Mouse (Mus musculus) midbrain, embryonic 13.5 days (tissue): Measurements from ENCODE around the gene Rassf7. TPM values are rescaled to one million over a fixed set of nuclear protein-coding genes. Genes with fewer than 3 reads are reported as not detected.

Experiments
- ATAC-seq: fragments of 200-750 bp; cut with Nextera tagmentation; 2 replicates; pipeline ENCODE4 v1.8.0; 2017; ENCODE audit warnings: mild to moderate bottlenecking, moderate TSS enrichment, moderate library complexity
- H3K27ac ChIP-seq: fragments of 300-500 bp; sonication (generic); 2 replicates; pipeline ENCODE4 v1.5.1; 2015; ENCODE audit warnings: inconsistent platforms, mild to moderate bottlenecking, moderate library complexity
- H3K27me3 ChIP-seq: fragments of 300-500 bp; sonication (generic); 2 replicates; pipeline ENCODE4 v1.6.1; 2015; ENCODE audit warnings: mild to moderate bottlenecking, inconsistent platforms
- H3K36me3 ChIP-seq: fragments of 300-500 bp; sonication (generic); 2 replicates; pipeline ENCODE4 v1.6.1; 2015; ENCODE audit warnings: mild to moderate bottlenecking, inconsistent platforms
- H3K4me1 ChIP-seq: fragments of 300-500 bp; sonication (generic); replicated peaks from 2 replicates; pipeline ENCODE4 v1.6.1; 2015; ENCODE audit warnings: inconsistent platforms
- H3K4me2 ChIP-seq: fragments of 300-500 bp; sonication (generic); replicated peaks from 2 replicates; pipeline ENCODE4 v1.6.1; 2015; ENCODE audit warnings: moderate library complexity, mild to moderate bottlenecking, inconsistent platforms
- H3K4me3 ChIP-seq: fragments of 300-500 bp; sonication (generic); replicated peaks from 2 replicates; pipeline ENCODE4 v1.5.1; 2015; ENCODE audit warnings: mild to moderate bottlenecking, inconsistent platforms
- H3K9ac ChIP-seq: fragments of 300-500 bp; sonication (generic); replicated peaks from 2 replicates; pipeline ENCODE4 v1.6.1; 2015; ENCODE audit warnings: mild to moderate bottlenecking, inconsistent platforms
- H3K9me3 ChIP-seq: fragments of 300-500 bp; sonication (generic); 2 replicates; pipeline ENCODE4 v1.6.1; 2016; ENCODE audit warnings: mild to moderate bottlenecking, inconsistent platforms
- WGBS: fragments of 180-500 bp; shearing (Covaris S2); methylation state at CpG from one replicate; pipeline ENCODE4 v1.1.7; 2015; 5-methylcytosine and 5-hydroxymethylcytosine counted together
- polyA plus RNA-seq: library from polyadenylated mRNA; unstranded; fragments of >200 nt; fragmentation: Nextera tagmentation; extraction: Ambion mirVana; gene quantifications from 2 replicates; pipeline ENCODE4 v1.2.1, GENCODE M21; 2015

Rassf7 gene
- polyA plus RNA-seq, 1 experiment from 2014 or later, result 34.2 TPM

GRCm38 (mm10) chr7:141217343-141218013 is 1.8 kb downstream of the Rassf7 start:
- H3K4me1 ChIP-seq, result peaks cover 47% of the 10 kb centered on the region
- no peak overlapping the region for H3K4me3 ChIP-seq
- H3K27ac ChIP-seq, result no peak overlapping the region
- no peak for ATAC-seq
- no peak overlapping the region for H3K9ac ChIP-seq
- no peaks in the 10 kb centered on the region for H3K27me3 ChIP-seq
- no peak overlapping the region for H3K4me2 ChIP-seq
- WGBS, result 90% methylated on average over 17 of the region's 17 CpGs
- H3K9me3 ChIP-seq, result no peaks in the 10 kb centered on the region
- peaks cover 19% of the 10 kb centered on the region for H3K36me3 ChIP-seq

GRCm38 (mm10) chr7:141218141-141218540 is 2.5 kb downstream of the Rassf7 start:
- Histone ChIP-seq H3K27ac (no peak overlapping the region), H3K27me3 (no peaks in the 10 kb centered on the region), H3K4me1 (peaks cover 50% of the 10 kb centered on the region), H3K9me3 (no peaks in the 10 kb centered on the region), H3K4me2 (no peak overlapping the region), H3K36me3 (peaks cover 19% of the 10 kb centered on the region), H3K9ac (no peak overlapping the region), H3K4me3 (no peak overlapping the region)
- ATAC-seq, result no peak
- 83% methylated on average over 3 of the region's 3 CpGs for WGBS

- peaks cover 19% of the 10 kb centered on the region for H3K36me3 ChIP-seq
- no peak overlapping the region for H3K27ac ChIP-seq
- ATAC-seq, result no peak
- H3K27me3 ChIP-seq, result no peaks in the 10 kb centered on the region
- WGBS, result 96% methylated on average over 5 of the region's 5 CpGs
- H3K4me2 ChIP-seq, result no peak overlapping the region
- peaks cover 50% of the 10 kb centered on the region for H3K4me1 ChIP-seq
- no peaks in the 10 kb centered on the region for H3K9me3 ChIP-seq
- H3K4me3 ChIP-seq, result no peak overlapping the region
- no peak overlapping the region for H3K9ac ChIP-seq
Observed at GRCm38 (mm10) chr7:141218557-141219133, 3.0 kb downstream of the Rassf7 start.

DNA sequence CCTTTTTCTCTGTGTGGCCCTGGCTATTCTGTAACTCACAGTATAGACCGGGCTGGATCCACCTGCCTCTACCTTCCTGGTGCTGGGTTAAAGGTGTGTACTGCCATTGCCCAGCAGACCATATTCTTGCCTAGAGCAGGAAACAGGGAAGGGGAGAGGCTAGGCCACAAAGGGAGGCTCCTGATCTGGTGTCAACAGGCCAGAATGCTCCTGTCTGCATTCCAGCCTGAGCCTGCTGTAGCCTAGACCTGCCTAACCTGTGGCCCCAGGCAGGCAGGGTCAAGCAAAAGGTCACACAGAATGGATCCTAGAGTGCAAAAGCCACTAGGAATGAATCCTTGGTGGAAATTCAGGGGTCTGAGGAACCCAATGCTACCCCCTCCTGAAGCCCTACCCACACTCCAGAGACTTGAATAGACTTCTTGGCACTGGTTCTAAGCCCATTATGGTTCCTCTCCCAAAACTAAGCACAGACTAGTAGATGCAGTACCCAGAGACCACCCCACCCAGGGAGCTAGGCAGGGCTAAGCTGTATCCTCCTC is 4.0 kb downstream of the Rassf7 start:
- Histone ChIP-seq H3K27me3 (no peaks in the 10 kb centered on the region), H3K9ac (no peak overlapping the region), H3K4me3 (no peak overlapping the region), H3K36me3 (peaks cover 19% of the 10 kb centered on the region), H3K9me3 (no peaks in the 10 kb centered on the region), H3K27ac (no peak overlapping the region), H3K4me2 (no peak overlapping the region), H3K4me1 (peaks cover 46% of the 10 kb centered on the region)
- no peak for ATAC-seq
- WGBS, result 100% methylated on average over 1 of the region's 1 CpGs

GRCm38 (mm10) chr7:141220377-141220776 is 4.7 kb downstream of the Rassf7 start:
- Histone ChIP-seq H3K4me2 (no peak overlapping the region), H3K27me3 (no peaks in the 10 kb centered on the region), H3K4me1 (peaks cover 40% of the 10 kb centered on the region), H3K9ac (0 out of 2 replicates have a peak overlapping the region, but pooled peaks have one; percentile 15), H3K4me3 (no peak overlapping the region), H3K36me3 (peaks cover 19% of the 10 kb centered on the region), H3K9me3 (no peaks in the 10 kb centered on the region), H3K27ac (no peak overlapping the region)
- WGBS, result 81% methylated on average over 1 of the region's 1 CpGs
- ATAC-seq, result no peak

DNA sequence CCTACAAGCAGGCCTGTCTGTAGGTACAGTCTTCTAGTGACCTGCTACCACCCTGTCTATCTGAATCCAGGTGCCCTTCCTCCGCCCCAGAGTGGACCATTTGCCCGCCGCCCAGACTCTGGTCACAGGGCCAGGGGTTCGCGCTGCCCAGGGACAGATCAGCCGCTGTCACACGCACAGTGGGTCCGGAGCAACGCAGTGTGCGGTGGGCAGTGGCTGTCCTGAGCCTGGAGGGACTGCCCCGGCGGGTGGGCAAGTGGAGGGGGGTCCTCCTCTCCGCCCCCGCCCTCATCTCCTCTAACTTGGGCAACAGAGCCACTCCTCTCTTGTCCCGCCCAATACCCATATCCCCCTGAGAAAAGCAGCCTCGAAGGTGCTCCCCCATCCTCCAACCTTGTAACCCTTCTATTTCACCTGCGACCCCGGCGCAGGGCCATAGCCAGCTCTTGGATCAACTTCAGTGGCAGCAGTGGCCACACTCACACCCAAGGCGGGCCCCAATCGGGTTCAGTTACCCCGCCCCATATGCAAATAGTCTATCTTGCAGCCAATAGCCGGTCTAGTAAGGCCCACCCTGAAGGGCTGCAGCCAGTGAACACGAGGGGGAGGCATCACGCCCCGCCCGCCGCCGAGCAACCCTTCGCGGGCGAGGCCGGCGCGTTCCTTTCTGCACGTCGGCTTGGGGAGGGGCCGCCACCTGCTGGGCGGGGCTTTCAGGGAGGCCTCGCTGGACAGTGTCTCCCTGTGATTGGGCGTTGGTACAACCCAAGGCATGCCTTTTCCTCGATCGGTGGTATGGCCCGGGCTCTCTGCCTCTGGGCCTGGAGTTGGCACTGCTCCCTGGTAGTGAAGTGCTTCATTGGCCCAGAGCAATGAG is 5.8 kb downstream of the Rassf7 start:
- ATAC-seq, result peak; percentile 98
- Histone ChIP-seq H3K4me1 (peaks cover 36% of the 10 kb centered on the region), H3K27ac (peak overlapping the region; percentile 78), H3K4me3 (peak overlapping the region; percentile 44), H3K27me3 (no peaks in the 10 kb centered on the region), H3K4me2 (peak overlapping the region; percentile 71), H3K36me3 (peaks cover 19% of the 10 kb centered on the region), H3K9me3 (no peaks in the 10 kb centered on the region), H3K9ac (peak overlapping the region; percentile 62)
- WGBS, result 2% methylated on average over 43 of the region's 44 CpGs

DNA sequence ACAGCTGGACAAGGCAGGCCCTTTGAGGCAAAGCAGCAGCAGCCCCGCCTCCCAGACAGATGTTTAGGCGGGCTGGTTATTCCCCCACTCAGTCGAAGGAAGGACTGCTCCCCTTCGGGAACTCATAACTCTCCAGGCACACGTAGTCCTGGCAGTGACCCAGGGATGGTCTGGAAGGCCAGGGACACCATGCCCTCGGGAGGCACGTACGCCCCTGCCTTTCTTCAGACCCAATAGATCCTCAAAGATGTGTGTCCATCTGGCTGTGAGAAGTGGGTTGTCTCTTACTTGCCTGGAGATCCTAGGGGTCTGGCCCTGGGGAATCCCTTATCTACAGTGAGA is 6.4 kb downstream of the Rassf7 start:
- H3K4me2 ChIP-seq, result peak overlapping the region; percentile 71
- H3K9me3 ChIP-seq, result 0 out of 2 replicates have a peak, but pooled peaks cover 2% of the 10 kb centered on the region
- ATAC-seq, result no peak
- H3K4me1 ChIP-seq, result peaks cover 30% of the 10 kb centered on the region
- H3K27me3 ChIP-seq, result no peaks in the 10 kb centered on the region
- H3K9ac ChIP-seq, result peak overlapping the region; percentile 54
- peak overlapping the region; percentile 78 for H3K27ac ChIP-seq
- 13% methylated on average over 8 of the region's 8 CpGs for WGBS
- H3K36me3 ChIP-seq, result peaks cover 19% of the 10 kb centered on the region
- H3K4me3 ChIP-seq, result peak overlapping the region; percentile 44

DNA sequence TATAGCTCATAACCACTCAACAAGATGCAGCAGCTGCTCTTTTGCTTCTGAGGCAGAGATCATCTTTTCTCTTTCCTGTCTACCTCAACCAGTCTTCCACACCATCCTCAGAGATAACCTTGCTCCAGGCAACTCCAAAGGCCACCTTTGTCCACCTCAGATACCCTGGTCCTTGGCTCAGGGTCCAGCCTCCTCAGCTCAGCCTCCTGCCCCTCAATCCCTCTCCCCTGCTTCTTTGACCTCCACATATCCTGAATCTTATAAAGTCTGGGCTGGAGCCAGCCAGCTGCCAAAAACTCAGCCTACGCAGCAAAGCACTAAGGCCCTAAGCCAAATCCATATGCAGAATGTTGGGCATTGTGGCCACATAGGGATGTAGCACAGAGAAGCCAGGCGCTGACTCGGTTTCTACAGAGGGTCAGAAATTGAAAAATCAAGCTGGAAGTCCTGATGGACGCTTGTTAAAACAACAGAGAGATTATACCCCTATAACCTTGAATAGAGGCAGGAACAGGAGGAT is 7.1 kb downstream of the Rassf7 start:
- Histone ChIP-seq H3K4me1 (peaks cover 25% of the 10 kb centered on the region), H3K4me2 (peak overlapping the region; percentile 71), H3K9me3 (0 out of 2 replicates have a peak, but pooled peaks cover 2% of the 10 kb centered on the region), H3K27ac (peak overlapping the region; percentile 78; the same call in 1 of the 2 replicates), H3K36me3 (peaks cover 13% of the 10 kb centered on the region), H3K9ac (peak overlapping the region; percentile 54; the same call in 1 of the 2 replicates), H3K4me3 (no peak overlapping the region), H3K27me3 (no peaks in the 10 kb centered on the region)
- ATAC-seq, result no peak
- 93% methylated on average over 4 of the region's 4 CpGs for WGBS

- H3K4me2 ChIP-seq, result no peak overlapping the region
- 85% methylated on average over 6 of the region's 6 CpGs for WGBS
- H3K27ac ChIP-seq, result no peak overlapping the region
- H3K27me3 ChIP-seq, result no peaks in the 10 kb centered on the region
- H3K9ac ChIP-seq, result no peak overlapping the region
- no peak overlapping the region for H3K4me3 ChIP-seq
- 0 out of 2 replicates have a peak, but pooled peaks cover 2% of the 10 kb centered on the region for H3K9me3 ChIP-seq
- ATAC-seq, result no peak
- peaks cover 34% of the 10 kb centered on the region for H3K4me1 ChIP-seq
- peaks cover 10% of the 10 kb centered on the region for H3K36me3 ChIP-seq
Observed at GRCm38 (mm10) chr7:141226535-141226934, 10.9 kb downstream of the Rassf7 start.

- no peaks in the 10 kb centered on the region for H3K27me3 ChIP-seq
- peak overlapping the region; percentile 71 for H3K4me2 ChIP-seq
- no peak for ATAC-seq
- H3K27ac ChIP-seq, result peak overlapping the region; percentile 89; the same call in 1 of the 2 replicates
- H3K9ac ChIP-seq, result no peak overlapping the region
- H3K9me3 ChIP-seq, result 0 out of 2 replicates have a peak, but pooled peaks cover 2% of the 10 kb centered on the region
- H3K4me3 ChIP-seq, result peak overlapping the region; percentile 99; the same call in 1 of the 2 replicates
- WGBS, result 76% methylated on average over 4 of the region's 4 CpGs
- H3K36me3 ChIP-seq, result peaks cover 23% of the 10 kb centered on the region
- peaks cover 25% of the 10 kb centered on the region for H3K4me1 ChIP-seq
Observed at GRCm38 (mm10) chr7:141227796-141228195, 12.1 kb downstream of the Rassf7 start.

DNA sequence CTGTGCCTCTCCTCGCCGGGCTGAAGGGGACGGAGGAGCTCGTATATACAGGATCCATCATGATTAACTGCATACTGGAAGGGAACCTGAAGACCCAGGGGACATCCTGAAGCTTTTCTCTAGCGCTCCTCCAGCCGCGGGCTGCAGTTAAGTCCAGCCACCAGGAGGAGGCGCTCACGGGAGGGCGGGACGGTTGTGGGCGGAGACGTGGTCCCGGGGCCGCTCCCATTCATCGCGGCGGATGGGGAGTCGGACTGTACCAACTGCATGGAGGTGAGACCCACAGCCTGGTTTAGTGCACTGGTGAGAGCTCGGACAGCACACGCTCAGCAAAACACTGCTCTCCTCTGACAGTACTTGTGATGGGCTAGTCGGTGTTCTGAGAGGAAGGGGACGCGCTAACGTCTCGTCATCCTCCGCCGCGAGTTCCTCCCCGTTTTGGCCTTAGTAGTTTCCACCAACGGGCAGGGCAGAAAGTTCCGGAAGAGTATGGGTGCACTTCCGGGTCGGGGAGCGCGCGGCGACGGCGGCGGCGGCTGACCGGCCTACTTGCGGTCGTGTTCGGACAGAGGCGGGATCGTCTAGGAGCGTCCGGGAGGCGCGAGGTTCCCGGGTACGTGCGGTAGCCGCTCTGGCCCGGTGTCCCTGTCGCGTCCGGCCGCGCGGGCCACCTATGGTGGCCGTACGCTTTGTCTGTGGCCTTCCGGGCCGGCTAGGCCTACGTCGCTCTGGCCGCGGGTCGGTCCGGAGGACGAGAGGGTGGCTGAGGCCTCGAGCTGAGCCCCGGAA is 12.8 kb downstream of the Rassf7 start, which contains the start of gene Phrf1:
Gene Phrf1, plus strand, starts transcription at position 506 of the 789 bp plus-strand sequence.
- peaks cover 24% of the 10 kb centered on the region for H3K4me1 ChIP-seq
- H3K4me3 ChIP-seq, result peak within 1 kb of the TSS; percentile 99
- H3K9me3 ChIP-seq, result 0 out of 2 replicates have a peak, but pooled peaks cover 2% of the 10 kb centered on the region
- H3K27me3 ChIP-seq, result no peaks in the 10 kb centered on the region
- under 1% methylated on average over 68 of the region's 76 CpGs for WGBS
- peak within 1 kb of the TSS; percentile 71 for H3K4me2 ChIP-seq
- H3K27ac ChIP-seq, result peak within 1 kb of the TSS; percentile 89
- peak within 1 kb of the TSS; percentile 96 for H3K9ac ChIP-seq
- ATAC-seq, result peak; percentile 93
- peaks cover 29% of the 10 kb centered on the region for H3K36me3 ChIP-seq
